Mouse (Mus musculus) liver, embryonic 16.5 days (tissue): ENCODE data around the gene Zfp799. TPM values are rescaled to one million over a fixed set of nuclear protein-coding genes. Genes with fewer than 3 reads are reported as not detected.

Source experiments
- polyA plus RNA-seq: library from polyadenylated mRNA; unstranded; fragments of >200 nt; fragmentation: Nextera tagmentation; extraction: Ambion mirVana; gene quantifications from 2 replicates; pipeline ENCODE4 v1.2.1, GENCODE M21; 2015

The Zfp799 gene
- polyA plus RNA-seq, 1 experiment from 2014 or later: 2.0 TPM

Other genes starting within 250 kb of the Zfp799 start
- gene Cyp4f37, start 209.0 kb downstream of the Zfp799 start, polyA plus RNA-seq: not detected in 2 replicates
- gene Cyp4f40, start 171.4 kb downstream of the Zfp799 start, polyA plus RNA-seq: 0.04 TPM in 1 of 2 replicates, not detected in the other
- 7.1 and 9.0 TPM in 2 replicates for gene Cyp4f15, start 144.6 kb downstream of the Zfp799 start, polyA plus RNA-seq
- gene Zfp871, start 42.0 kb downstream of the Zfp799 start, polyA plus RNA-seq: 7.7 and 8.7 TPM in 2 replicates
- 0.02 and 0.30 TPM in 2 replicates for gene Zfp811, start 20.3 kb downstream of the Zfp799 start, polyA plus RNA-seq
- gene Zfp870, start 61.4 kb upstream of the Zfp799 start, polyA plus RNA-seq: 1.3 and 1.4 TPM in 2 replicates
- gene Cyp4f14, start 87.1 kb upstream of the Zfp799 start, polyA plus RNA-seq: not detected in 2 replicates
- gene Cyp4f13, start 117.1 kb upstream of the Zfp799 start, polyA plus RNA-seq: 8.0 and 9.6 TPM in 2 replicates
- gene Zfp472, start 135.6 kb upstream of the Zfp799 start, polyA plus RNA-seq: 3.5 and 4.0 TPM in 2 replicates
- 2.6 and 3.0 TPM in 2 replicates for gene Zfp952, start 162.9 kb upstream of the Zfp799 start, polyA plus RNA-seq
- gene Zfp763, start 203.1 kb upstream of the Zfp799 start, polyA plus RNA-seq: 2.2 and 2.3 TPM in 2 replicates
- not detected in 2 replicates for gene 4921501E09Rik, start 237.8 kb upstream of the Zfp799 start, polyA plus RNA-seq